Mouse (Mus musculus): ENCODE data around the gene Cd3e. TPM values are rescaled to one million over a fixed set of nuclear protein-coding genes. Genes with fewer than 3 reads are reported as not detected.
"Not testable (repeated sequence)": the region's sequence is repeated elsewhere in the genome, so short reads cannot be mapped to it uniquely, and the experiment has no call there.

Gene Cd3e
- total RNA-seq (2021): 1 to 10 TPM in 1 of 2 experiments, under 1 TPM in 1; 0.55 to 1.5 TPM
- polyA plus RNA-seq (2012; rRNA removed): 0.34 and 0.42 TPM in 2 replicates
- long read RNA-seq: 0 reads

DNA sequence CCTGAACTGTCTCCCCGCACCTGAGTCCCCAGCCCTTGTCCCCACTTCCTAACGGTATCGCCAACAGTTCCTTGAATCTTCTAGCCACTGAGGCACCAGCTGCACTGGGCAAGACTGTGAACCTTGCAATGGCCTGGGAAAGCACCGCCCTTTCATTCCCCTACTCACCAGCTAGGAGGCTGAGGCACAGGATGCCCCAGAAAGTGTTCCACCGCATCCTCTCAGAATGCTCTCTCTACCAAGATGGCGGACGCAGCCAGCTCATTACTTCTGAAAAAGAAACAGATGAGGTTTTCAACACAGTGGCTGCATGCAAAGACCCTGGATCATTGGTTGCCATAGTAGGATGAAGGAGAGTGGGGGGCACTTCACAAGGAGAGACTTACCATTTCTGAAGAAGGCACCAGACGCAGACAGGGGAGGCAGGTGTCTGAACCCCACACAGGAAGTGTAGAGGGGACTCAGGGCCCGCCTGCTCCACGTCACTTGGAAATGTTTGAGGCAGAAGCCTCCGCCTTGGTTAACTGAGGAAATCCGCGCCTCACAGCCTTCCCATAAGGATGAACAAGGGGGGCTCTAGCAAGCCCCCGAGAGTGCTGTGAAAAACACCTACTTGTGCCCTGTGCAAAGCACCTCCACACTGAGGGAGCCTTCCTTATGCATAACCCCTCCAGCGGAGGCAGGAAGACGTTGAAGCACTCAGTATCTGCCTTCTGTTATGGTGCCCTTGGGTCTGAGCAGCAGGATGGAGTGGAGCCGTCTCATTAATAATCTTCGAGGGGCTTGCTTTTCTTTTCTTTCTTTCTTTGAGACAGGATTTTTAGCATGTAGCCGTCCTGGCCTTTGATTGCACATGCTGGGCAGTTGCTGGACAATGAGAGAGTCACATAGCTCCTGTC lies at the start of gene Cd3e:
TSS of gene Cd3e (minus strand) at position 448 of the 899 bp plus-strand sequence.
- DNase-seq: no peak

DNA sequence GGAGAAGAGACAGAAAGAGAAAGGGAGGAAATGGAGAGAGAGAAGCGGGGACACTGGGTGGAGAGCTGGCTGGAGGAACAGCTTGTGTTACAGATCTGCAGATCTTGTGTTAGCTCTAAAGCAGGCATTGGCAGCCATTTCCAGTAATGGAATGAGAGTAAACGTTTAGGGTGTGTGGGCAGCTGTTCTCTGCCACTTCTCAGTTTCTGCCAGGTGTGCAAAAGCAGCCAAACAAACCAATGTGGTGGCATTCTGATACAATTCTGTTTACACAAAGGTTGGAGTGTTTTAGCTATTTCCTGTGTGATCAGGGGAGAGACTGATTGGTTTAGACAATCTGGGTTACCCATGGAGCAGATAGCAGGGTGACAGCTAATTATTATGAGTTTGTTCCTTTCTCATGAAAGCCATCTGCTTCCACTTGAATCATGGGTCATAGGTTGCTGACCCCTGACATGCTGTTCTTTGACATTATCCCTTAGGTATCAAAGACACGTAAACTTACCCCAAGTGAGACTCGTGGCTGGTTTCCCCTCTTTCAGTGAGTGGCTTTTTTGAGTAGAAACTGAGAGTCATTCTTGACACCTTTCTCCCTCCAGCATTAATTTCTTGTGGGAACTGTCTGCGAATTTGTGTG lies 49.0 kb upstream of the Cd3e start:
- DNase-seq: no peak

DNA sequence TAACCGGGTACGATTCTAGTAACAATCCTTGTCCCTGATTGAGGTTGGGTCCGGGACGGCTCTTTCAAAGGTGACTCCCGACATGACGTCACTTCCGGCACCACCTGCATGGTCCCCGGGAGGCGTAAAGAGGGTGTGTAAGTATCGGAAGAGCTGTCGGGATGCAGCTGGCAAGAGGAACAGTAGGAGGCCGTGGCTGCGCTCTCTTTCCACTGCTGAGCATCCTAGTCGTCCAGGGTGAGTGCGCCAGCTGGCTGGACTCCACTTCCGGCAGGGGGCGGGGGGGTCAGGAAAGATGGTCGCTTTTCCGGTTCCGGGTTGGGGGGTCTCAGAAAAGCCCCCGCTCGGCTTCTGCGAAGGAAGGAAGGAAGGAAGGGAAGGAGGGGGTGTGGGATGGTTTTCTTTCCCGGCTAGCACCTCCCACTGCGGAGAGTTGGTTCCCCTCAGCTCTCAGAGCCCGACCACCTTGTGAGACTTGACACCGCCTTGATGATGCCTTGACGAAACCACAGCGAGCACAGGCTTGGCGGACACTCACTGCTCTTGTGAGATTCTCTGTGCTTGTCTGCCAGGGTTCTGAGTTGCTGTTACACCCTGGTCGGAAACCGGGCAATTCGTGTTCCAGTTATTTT lies 45.8 kb upstream of the Cd3e start, which contains the start of gene Mpzl3:
TSS of gene Mpzl3 (plus strand) at position 105 of the 632 bp plus-strand sequence.
- DNase-seq: peak; percentile 85

DNA sequence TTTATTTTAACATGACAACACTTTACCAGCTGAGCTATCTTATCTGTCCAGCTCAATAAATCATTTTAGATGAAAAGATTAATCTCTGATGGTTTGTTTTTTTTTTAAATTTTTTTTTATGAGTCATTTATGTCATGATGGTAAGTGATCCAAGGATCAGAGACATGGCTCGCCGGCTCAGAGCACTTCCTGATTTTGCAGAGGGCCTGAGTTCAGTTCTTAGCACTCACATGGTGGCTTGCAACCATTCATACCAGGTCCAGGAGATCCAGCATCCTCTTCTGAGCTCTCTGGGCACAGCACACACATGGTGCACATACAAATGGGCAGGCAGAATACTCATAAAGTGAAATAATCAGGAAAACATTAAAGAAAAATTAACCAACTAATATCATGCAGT lies 40.9 kb upstream of the Cd3e start:
- no peak for DNase-seq

DNA sequence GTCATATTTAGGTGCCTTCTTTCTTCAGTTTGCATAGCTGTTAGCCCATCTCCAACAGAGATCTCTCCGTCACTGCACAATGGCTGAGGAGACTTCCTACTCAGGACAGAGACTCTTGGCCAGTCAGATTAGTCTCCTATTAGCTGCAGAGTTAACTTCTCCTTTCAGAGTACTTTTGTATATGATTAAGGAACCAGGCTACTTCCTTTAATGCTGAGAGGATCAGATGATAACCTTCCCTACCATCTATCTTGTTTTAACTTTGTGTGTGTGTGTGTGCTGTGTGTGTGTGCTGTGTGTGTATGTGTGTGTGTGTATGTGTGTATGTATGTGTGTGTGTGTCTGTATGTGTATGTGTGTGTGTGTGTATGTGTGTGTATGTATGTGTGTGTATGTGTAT lies 40.3 kb upstream of the Cd3e start:
- no peak for DNase-seq

DNA sequence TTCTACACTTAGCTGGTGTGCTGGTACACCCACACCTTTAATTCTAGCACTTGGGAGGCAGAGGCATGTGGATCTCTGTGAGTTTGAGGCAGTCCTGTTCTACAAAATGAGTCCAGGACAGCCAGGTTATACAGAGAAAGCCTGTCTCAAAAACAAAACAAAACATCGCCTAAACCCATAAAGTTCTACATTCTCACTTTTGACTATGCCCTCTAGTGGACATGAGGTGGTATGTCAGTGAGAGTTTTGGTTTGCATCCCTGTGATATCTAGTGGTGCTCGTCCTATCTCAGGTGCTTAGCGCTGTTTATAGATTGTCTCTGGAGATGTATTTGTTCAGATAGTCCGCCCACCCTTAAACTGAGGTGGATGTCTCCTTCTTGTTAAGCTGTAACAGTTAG lies 39.1 kb upstream of the Cd3e start:
- no peak for DNase-seq

DNA sequence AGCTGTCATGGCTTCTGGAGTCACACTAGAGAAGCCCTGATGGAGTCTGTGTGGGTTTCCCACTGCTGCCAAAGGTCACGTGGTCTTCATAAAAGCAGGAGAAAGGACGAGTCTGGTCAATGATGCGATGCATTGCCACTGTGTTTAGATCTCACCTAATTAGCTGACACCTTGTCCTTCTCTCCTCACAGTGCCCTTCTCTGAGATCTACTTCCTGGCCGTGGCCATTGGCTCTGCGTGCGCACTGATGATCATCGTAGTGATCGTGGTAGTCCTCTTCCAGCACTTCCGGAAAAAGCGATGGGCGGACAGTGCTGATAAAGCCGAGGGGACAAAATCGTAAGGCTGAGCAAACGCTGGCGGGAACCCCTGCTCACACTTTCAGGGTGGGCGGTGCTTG lies 37.5 kb upstream of the Cd3e start:
- DNase-seq: no peak

DNA sequence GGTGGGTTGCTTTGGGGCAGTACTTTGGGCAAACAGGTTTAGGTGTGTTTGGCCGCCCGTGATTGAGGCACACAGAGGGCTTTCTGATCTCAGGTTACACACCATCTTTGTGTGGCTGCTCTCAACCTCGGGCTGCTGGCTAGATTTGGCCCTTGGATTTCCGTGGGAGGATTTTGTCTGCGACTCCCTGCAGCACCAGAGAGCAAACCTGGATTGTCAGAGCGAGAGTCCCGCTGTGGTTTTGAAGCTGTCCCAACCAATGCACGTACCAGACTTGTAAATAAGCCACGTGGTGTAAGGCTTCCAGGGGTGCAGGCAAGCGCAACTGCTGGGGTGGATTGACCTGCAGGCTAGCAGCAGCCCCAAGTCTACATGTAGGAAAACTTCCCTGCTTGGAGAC lies 33.5 kb upstream of the Cd3e start:
- peak; percentile 13 for DNase-seq

DNA sequence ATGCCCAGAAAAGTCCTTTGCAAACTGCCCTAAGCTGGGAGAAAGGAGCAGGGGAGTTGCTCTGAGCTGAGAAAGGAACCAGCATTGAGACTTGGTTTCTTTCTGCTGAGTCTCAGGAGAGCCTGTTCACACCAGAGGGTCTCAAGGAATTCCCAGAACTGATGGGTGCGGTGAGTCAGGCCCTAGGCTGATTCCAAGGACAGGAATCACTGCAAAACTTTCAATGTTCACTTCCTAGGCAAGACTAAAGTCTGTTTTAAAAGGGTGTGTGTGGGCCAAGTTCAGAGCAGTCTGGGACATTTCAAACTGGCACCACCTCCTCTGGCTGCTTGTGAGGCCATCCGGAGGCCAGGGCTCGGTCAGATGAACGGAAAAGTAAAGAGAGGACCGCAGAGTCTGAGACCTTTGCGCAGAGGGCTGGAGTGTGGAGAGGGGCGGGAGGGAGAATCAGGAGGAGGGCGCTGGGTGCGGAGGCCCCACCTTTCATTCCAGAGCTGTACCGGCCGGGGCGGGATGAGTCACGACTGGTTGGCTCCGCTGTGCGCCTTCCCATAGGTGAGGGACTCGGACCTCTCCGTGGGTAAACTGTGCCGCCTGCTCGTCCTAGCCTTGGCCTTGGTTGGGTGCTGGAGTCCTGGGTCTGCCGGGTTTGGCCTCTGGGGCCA lies 32.8 kb upstream of the Cd3e start:
- peak; percentile 80 for DNase-seq

DNA sequence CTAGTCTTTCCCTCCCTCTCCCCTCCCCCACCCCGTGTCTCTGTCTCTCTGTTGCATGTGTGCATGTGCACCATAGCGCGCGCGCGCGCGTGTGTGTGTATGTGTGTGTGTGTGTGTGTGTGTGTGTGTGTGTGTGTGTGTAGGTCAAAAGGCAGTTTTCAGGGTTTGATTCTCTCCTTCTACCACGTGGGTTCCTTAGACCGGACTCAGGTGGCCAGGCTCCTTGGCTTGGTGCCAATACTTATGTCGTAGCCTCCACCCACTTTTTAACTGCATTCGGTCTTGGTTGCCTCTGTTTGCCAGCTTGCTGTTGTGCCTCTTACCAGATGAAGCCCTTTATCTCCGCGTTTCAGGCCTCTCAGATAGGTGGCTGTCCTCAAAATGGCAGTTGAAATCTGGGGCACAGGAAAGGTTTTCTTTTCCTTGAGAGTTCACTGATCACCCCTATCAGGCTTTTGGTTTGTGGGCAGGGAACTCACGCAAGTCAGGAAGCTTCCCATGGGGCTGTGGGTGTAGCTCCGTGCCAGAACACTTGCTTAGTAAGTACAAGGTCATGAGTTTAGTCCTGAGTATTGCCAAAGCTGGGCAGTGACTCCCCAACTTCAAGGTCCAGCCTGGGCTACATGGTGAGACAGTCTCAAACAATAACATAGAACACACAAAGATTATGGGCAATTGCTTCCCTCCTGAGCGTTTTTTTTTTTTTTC lies 31.9 kb upstream of the Cd3e start:
- DNase-seq: peak; percentile 30

DNA sequence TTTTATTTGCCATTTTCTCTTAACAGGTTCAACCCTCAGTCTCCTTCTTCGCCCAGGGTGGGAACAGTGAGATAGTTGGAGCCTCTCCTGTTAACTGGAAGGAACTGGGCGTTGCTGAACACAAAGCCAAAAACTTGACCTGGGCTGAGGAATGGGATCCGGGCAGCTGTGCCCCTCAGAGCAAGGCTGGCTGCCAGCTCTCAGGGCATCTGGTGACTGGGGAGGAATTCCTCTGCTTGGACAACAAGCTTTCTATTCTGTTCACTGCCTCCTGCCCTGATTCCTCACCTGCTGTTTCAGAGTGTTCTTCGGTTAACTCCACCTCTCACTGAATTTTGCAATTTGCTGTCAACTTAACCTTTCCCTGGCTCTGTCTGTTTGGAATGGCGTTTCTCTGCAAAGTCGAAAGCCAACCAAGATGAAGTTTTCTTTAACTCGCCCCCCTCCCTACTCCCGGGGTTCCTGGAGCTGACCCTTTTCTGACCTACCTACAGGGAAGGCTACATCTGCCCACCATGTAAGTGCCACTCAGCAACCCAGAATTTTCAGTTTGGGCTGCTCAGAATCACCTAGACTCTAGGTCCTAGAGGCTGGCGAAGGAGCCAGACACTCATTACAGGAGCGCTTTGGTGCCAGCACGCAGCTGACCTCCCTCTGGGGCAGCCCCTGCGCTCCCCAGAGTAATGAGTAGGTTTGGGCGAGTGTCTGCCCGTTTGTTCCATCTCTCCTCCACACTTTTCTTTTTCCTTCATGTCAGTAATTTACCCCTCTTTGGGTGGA lies 30.8 kb upstream of the Cd3e start:
- peak; percentile 32 for DNase-seq

DNA sequence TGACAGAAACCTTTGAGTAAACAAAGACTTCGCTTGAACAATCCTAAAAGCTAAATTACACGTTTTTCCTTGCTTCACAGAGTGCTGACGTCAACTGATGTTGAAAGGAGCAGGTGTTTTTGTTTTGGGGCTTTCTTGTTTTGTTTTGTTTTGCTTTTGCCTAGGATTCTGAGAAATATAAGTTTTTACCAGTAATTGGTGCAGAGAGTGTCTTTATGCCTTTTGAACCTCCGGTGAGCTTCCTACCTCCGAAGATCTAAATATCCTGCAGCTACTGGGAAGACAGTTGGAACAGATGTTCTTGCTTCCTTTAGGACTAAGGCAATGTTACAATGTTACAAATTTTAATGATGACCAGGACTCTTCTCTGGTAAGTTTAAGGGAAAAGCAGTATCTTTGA lies 30.1 kb upstream of the Cd3e start, which contains the start of gene Mpzl2:
TSS of gene Mpzl2 (plus strand) at position 301 of the 400 bp plus-strand sequence.
- no peak for DNase-seq

DNA sequence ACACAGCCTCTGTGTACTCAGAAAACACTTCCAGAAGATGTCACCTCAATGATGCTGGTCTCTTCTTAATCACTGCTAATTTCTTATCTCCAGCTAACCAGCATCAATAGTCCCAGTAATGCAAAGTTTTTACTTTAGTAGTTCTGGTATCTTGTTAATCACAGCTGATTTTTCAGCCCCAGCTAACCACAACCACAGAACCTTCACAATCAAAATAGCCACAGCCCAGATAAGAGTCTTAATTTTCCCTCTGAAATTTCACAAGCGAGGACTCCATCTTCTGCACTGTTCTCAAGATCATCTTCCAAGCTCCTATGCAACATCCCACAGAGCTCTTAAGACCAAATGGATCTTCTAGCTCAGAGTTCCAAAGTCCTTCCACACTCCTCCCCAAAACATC lies 28.4 kb upstream of the Cd3e start:
- not testable (repeated sequence) for DNase-seq

DNA sequence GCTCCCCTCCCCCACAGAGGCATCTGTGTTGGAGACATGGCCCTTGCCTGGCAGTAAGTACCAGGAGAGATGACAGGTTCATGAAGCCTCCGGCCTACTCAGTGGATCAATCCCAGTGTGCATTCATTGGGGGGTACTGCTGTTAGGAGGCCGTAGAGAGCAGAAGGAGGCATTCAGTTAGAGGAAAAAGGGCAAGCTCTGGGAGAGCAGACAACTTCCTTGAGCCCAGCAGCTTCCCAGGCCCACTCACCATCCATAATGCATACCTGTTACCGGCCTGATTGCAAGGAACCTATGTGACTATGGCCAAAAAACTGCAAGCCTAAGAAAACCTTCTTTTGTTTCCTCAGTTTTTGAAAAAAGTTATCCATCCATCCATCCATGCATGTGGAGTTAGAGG lies 25.1 kb upstream of the Cd3e start:
- no peak for DNase-seq

DNA sequence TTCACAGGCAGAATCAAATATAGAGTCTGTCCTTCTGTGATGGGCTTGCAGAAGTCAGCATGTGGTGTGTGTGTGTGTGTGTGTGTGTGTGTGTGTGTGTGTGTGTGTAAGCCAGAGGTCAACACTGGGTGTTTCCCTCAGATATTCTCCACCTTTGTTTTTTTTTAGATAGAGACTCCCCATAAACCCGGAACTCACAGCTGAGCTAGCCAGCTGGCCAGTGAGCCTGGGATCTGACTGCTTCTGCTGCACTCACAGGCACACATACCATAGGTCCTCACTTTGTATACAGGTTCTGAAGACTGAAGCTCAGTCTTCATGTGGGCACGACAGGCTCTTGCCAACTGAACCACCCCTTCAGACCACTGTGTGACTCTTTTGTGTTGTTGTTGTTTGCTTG lies 22.8 kb upstream of the Cd3e start:
- DNase-seq: no peak

DNA sequence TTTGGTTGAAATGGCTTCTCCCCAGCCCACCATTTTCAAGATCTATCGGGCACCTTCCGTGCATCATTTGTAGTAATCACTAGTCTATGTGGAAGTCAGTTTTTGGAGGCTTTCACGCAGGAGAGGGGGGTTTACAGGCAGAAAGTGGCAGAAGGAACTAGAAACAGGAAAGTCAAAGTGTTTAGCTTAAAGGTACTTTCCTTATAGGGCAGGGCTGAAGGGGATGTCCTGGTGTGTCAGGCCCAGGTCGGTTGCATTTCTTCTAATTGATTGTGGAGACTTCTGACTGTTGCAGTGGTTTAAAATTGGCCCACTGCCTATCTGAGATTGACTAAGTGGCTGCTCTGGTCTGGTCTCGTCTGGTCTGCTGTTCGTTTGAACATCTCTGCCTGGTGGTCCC lies 20.9 kb upstream of the Cd3e start:
- DNase-seq: no peak

DNA sequence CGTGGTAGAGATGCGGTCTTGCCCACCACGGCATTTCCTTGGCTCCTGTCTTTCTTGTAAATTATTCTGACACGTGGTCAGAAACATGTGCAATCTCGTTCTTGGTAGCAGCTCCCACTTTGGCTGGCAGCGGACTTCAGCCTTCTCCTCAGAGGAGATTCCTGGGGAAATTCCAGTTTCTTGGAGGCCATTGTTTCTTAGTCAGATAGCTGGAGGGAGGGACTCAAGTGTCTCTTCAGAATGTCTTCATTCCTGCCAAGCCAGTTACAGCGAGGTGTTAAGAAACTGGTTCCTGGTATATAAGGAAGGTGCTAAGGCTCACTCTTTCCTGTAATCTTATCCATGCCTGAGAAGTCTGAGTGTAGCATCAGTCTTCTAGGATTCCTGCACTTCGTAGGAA lies 17.9 kb upstream of the Cd3e start:
- no peak for DNase-seq

DNA sequence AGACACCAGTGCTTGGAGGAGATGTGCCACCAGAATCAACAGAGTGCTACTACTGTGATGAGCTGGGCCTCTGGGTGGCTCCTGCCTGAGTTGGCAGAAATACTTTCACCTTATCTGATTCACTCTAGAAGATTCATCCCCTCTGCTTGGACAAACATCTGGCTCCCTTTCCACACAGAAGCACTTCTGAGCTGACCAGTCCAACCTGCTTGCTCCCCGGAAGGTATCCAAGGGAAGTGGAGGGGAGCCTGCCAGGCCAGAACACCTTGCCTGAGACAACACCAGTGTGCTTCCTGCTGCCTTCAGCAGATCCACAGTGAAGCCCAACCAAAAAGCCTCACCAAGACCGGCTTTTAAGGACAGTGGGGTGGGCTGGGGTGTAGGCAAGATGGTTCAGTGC lies 14.8 kb upstream of the Cd3e start:
- no peak for DNase-seq

DNA sequence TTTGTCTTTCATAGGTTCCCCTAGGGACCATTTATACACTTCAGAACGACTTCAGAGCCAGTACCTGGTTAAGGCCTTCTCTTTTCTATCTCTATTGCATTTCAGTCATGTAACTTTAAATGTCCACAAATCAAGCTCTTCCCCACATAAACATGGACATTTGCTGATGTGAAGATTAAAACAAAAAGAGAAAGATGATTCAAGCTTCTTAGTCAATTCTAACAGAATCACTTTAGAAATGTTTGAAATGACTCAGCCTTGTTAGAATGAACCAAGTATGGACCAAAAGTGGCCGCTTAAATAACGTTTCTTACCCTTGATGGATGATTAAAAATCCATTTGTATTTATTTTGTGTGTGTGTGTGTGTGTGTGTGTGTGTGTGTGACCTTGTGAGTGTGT lies 14.2 kb upstream of the Cd3e start:
- no peak for DNase-seq

DNA sequence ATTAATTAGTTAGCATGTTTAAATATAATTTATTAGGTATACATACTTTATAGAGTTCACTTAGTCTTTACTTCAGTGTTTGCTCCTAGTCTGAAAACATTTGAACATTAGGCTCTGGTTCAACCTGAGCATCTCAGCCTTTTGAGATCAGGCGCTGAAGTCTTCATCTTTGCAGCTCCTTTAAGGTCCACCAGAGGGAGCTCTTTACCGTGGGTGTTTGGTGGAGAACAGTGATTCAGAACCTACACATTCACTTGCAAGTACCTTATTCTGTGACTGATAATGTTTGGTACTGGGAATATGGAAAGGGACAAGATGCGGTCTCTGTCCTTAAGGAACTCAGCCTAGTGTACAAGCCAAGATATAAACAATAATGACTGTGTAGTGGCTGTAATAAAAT lies 13.4 kb upstream of the Cd3e start:
- DNase-seq: peak; percentile 40

DNA sequence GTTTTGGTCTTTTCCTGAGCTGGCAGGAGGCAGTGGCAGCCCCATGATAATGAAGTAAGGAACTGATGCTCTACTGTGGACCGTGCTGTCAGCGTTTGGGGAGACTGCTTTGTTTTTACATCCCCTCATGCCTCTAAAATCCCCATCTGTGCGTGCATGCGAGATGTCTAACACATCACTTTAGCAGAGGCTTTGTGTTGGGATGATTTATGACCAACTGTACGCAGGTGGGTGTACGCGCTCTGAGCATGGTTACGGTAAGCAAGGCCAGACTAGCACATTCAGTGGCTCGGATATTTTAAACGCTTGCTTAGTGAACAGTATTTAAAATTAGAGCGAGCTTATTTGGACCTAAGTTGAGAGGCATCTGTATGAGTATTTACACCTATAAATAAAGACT lies 8.6 kb upstream of the Cd3e start:
- DNase-seq: no peak
